Mouse (Mus musculus) intestine, postnatal 0 days (tissue): ENCODE data around the gene Dnali1. TPM values are rescaled to one million over a fixed set of nuclear protein-coding genes. Genes with fewer than 3 reads are reported as not detected.

Source experiments
- ATAC-seq: fragments of 200-750 bp; cut with Nextera tagmentation; 2 replicates; pipeline ENCODE4 v1.8.0; 2017; ENCODE audit warnings: mild to moderate bottlenecking, moderate TSS enrichment, moderate library complexity
- H3K27ac ChIP-seq: fragments of 300-500 bp; sonication (generic); 2 replicates; pipeline ENCODE4 v1.5.1; 2014; ENCODE audit warnings: mild to moderate bottlenecking, low read depth, low read length, moderate library complexity
- H3K27me3 ChIP-seq: fragments of 300-500 bp; sonication (generic); replicated peaks from 2 replicates; pipeline ENCODE4 v1.6.1; 2014; ENCODE audit warnings: low read length, mixed read lengths; ENCODE audit not compliant: control insufficient read depth, insufficient read depth
- H3K36me3 ChIP-seq: fragments of 300-500 bp; sonication (generic); 2 replicates; pipeline ENCODE4 v1.6.1; 2014; ENCODE audit warnings: mild to moderate bottlenecking, moderate library complexity; ENCODE audit not compliant: control insufficient read depth, insufficient read depth
- H3K4me1 ChIP-seq: fragments of 300-500 bp; sonication (generic); replicated peaks from 2 replicates; pipeline ENCODE4 v1.6.1; 2014; ENCODE audit warnings: antibody characterized with exemption, low read length, mixed read lengths; ENCODE audit not compliant: control insufficient read depth, insufficient read depth
- H3K4me2 ChIP-seq: fragments of 300-500 bp; sonication (generic); replicated peaks from 2 replicates; pipeline ENCODE4 v1.6.1; 2014; ENCODE audit warnings: low read depth, mild to moderate bottlenecking, moderate library complexity
- H3K4me3 ChIP-seq: fragments of 300-500 bp; sonication (generic); 2 replicates; pipeline ENCODE4 v1.5.1; 2014; ENCODE audit warnings: low read depth, low read length
- H3K9ac ChIP-seq: fragments of 300-500 bp; sonication (generic); 2 replicates; pipeline ENCODE4 v1.6.1; 2014; ENCODE audit warnings: mild to moderate bottlenecking, low read depth, low read length
- H3K9me3 ChIP-seq: fragments of 300-500 bp; sonication (generic); 2 replicates; pipeline ENCODE4 v1.6.1; 2016; ENCODE audit warnings: mixed run types; ENCODE audit not compliant: control insufficient read depth
- CTCF ChIP-seq: sonication (generic); IDR thresholded peaks from 2 replicates; pipeline ENCODE4 v1.5.1; 2016; ENCODE audit warnings: low read depth, mild to moderate bottlenecking, control low read depth, antibody characterized with exemption, moderate library complexity
- WGBS: fragments of 180-500 bp; shearing (Covaris S2); extraction: QIAGEN DNeasy Blood & Tissue Kit; methylation state at CpG from one replicate; pipeline ENCODE4 v1.1.7; 2014; 5-methylcytosine and 5-hydroxymethylcytosine counted together
- polyA plus RNA-seq: library from polyadenylated mRNA; unstranded; fragments of >200 nt; fragmentation: Nextera tagmentation; extraction: Ambion mirVana; gene quantifications from 2 replicates; pipeline ENCODE4 v1.2.1, GENCODE M21; 2015

The Dnali1 gene
- polyA plus RNA-seq, 1 experiment from 2014 or later: not detected

DNA sequence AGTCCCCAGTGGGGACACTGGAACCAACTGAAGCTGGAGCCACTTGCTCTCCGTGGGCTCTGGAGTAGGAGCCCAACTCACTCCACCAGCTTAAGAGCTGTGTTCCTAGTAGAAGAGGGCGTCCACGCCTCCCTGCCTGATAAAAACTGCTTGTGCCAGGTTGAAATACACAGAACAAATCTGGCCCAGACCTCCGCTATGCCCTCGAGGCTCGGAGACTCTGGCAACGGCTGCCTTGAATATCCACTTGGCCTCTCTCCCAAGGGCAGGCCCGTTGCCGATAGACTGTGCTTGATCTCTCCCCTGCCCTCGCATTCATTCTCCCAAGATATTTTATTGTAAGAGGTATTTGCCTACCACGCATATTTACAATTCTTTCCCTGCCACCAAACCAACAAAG is 48.1 kb downstream of the Dnali1 start:
- no peak for TF ChIP-seq CTCF
- H3K9ac ChIP-seq: no peak overlapping the region
- no peak for ATAC-seq
- H3K4me3 ChIP-seq: no peak overlapping the region
- H3K9me3 ChIP-seq: no peaks in the 10 kb centered on the region
- H3K4me1 ChIP-seq: no peaks in the 10 kb centered on the region
- H3K27ac ChIP-seq: no peak overlapping the region
- no peak overlapping the region for H3K4me2 ChIP-seq
- no peaks in the 10 kb centered on the region for H3K27me3 ChIP-seq
- WGBS: 73% methylated on average over 11 of the region's 11 CpGs
- H3K36me3 ChIP-seq: no peaks in the 10 kb centered on the region

DNA sequence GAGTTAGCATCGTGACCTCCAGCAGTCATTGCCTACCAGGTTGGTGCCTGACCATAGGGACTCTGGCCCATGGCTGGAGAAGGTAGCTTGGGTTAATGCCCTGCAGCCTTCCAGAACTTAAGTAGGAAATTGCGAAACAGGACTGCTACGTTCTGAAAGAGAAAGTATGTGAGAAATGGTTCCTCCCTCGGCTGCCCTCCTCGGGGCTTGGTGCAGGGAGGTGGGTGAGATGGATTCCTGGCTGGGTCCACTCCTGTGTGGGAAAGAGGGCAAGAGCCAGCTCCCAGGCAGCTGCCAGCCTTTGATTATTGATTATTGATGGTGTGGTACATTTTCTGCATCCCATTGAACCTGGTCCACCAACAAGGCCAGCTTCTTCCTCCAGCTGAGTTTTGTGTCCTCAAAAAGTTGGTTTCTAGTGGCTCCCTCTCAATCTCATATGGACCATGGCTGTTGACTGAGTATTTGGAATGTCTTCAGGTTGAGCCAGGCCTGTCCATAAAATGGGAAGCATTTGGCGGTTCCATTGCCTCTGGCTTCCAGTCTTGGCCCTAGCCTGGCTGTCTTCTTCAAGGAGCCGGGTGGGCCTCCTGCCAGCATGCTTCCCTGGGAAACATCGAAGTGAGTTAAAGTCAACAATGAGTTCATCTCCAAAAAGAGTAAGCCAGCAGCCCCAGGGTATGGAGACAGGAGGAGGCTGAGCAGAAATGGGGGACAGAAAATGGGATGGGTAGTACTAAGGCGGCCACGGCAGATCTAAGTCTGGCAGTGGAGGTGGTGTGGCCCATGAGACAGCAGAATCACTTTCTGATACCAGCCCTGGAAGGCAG is 49.5 kb downstream of the Dnali1 start, which contains the start of gene Gnl2:
TSS of gene Gnl2 (plus strand) at position 780 of the 830 bp plus-strand sequence.
- H3K36me3 ChIP-seq: no peaks in the 10 kb centered on the region
- no peaks in the 10 kb centered on the region for H3K4me1 ChIP-seq
- no peaks in the 10 kb centered on the region for H3K9me3 ChIP-seq
- no peak within 1 kb of the TSS for H3K4me2 ChIP-seq
- H3K27ac ChIP-seq: no peak within 1 kb of the TSS
- no peak for ATAC-seq
- no peak for TF ChIP-seq CTCF
- WGBS: 61% methylated on average over 10 of the region's 10 CpGs
- H3K9ac ChIP-seq: no peak within 1 kb of the TSS
- no peaks in the 10 kb centered on the region for H3K27me3 ChIP-seq
- no peak within 1 kb of the TSS for H3K4me3 ChIP-seq

DNA sequence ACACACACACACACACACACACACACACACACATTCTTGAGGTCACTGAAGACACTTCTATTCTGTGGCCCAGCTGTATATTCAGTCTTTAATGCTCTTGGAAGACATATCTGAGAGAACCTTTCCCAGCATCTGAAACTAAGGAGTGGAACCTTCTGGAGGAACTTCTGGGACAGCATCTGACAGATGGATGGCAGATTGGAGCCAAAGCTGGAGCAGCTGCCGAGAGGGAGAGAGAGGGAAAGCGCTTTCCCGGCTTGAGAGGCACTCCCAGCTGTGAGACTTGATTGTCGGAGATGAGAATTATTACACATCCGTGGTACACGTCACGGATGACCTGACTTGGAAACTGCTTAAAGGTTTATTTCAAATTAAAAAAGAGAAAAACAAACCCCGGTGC is 56.8 kb downstream of the Dnali1 start:
- H3K9ac ChIP-seq: no peak overlapping the region
- H3K9me3 ChIP-seq: no peaks in the 10 kb centered on the region
- TF ChIP-seq CTCF: no peak
- peaks cover 8% of the 10 kb centered on the region; the same call in 1 of the 2 replicates for H3K27me3 ChIP-seq
- no peak overlapping the region for H3K27ac ChIP-seq
- WGBS: 52% methylated on average over 8 of the region's 8 CpGs
- ATAC-seq: no peak
- H3K4me1 ChIP-seq: no peaks in the 10 kb centered on the region
- H3K4me2 ChIP-seq: no peak overlapping the region
- H3K4me3 ChIP-seq: no peak overlapping the region
- H3K36me3 ChIP-seq: no peaks in the 10 kb centered on the region

DNA sequence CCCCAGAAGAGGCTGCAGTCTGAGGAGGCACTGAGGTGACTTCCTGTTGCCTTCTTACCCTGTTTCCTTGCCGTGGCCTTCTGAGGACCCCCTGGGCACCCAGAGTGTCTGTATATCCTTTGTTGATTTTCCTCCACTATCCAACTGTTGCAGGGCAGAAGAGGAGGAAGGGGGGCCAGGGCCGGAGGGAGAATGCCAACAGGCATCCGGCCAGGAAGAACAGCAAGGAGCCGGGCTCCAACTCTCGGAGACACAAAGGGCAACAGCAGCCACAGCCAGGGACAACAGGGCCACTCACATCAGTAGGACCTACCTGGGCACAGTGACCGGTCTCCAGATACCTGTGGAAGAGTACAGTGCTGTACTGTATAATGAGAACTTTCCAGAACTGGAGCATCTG is 57.3 kb downstream of the Dnali1 start:
- TF ChIP-seq CTCF: no peak
- H3K27me3 ChIP-seq: peaks cover 8% of the 10 kb centered on the region; the same call in 1 of the 2 replicates
- H3K9me3 ChIP-seq: no peaks in the 10 kb centered on the region
- WGBS: 54% methylated on average over 6 of the region's 6 CpGs
- no peaks in the 10 kb centered on the region for H3K4me1 ChIP-seq
- no peak overlapping the region for H3K9ac ChIP-seq
- no peak overlapping the region for H3K27ac ChIP-seq
- no peak for ATAC-seq
- no peak overlapping the region for H3K4me2 ChIP-seq
- H3K36me3 ChIP-seq: no peaks in the 10 kb centered on the region
- no peak overlapping the region for H3K4me3 ChIP-seq

DNA sequence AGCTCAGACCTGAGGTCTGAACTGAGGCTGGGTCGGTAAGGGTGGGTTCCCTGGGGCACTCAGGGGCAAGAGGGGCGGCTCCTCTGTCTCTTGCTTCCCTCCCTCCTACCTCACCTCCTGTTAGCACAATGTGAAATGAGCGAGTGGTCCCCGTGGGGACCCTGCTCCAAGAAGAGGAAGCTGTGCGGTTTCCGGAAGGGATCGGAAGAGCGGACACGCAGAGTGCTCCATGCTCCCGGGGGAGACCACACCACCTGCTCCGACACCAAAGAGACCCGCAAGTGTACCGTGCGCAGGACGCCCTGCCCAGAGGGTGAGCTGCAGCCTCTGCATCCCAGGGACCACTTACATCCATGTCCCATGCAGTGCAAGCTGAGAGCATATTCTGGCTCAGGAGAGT is 58.0 kb downstream of the Dnali1 start:
- no peak for ATAC-seq
- Histone ChIP-seq H3K4me3 (no peak overlapping the region), H3K27ac (no peak overlapping the region), H3K4me1 (no peaks in the 10 kb centered on the region), H3K9ac (no peak overlapping the region), H3K9me3 (no peaks in the 10 kb centered on the region), H3K27me3 (peaks cover 8% of the 10 kb centered on the region; the same call in 1 of the 2 replicates), H3K4me2 (no peak overlapping the region), H3K36me3 (no peaks in the 10 kb centered on the region)
- no peak for TF ChIP-seq CTCF
- 59% methylated on average over 15 of the region's 15 CpGs for WGBS

Other genes with a start within 250 kb of the Dnali1 start
- gene Yrdc, start 215.0 kb downstream of the Dnali1 start, polyA plus RNA-seq: 19.9 and 22.7 TPM in 2 replicates
- gene 1110065P20Rik, start 214.5 kb downstream of the Dnali1 start, polyA plus RNA-seq: 58.8 and 59.4 TPM in 2 replicates
- gene Maneal, start 203.5 kb downstream of the Dnali1 start, polyA plus RNA-seq: 0.17 and 0.24 TPM in 2 replicates
- gene Epha10, start 184.8 kb downstream of the Dnali1 start, polyA plus RNA-seq: 0.03 and 0.04 TPM in 2 replicates
- 4.3 and 4.7 TPM in 2 replicates for gene 9930104L06Rik, start 128.7 kb downstream of the Dnali1 start, polyA plus RNA-seq
- 26.3 and 28.1 TPM in 2 replicates for gene Cdca8, start 126.4 kb downstream of the Dnali1 start, polyA plus RNA-seq
- 5.5 and 5.7 TPM in 2 replicates for gene Rspo1, start 79.3 kb downstream of the Dnali1 start, polyA plus RNA-seq
- 28.6 and 30.9 TPM in 2 replicates for gene Gnl2, start 49.1 kb downstream of the Dnali1 start, polyA plus RNA-seq
- 13.6 and 15.5 TPM in 2 replicates for gene Snip1, start 969 bp upstream of the Dnali1 start, polyA plus RNA-seq
- gene Meaf6, start 19.4 kb upstream of the Dnali1 start, polyA plus RNA-seq: 23.0 and 24.8 TPM in 2 replicates
- gene Zc3h12a, start 62.1 kb upstream of the Dnali1 start, polyA plus RNA-seq: 1.3 and 1.5 TPM in 2 replicates